Mouse (Mus musculus) C2C12 (cell line): ENCODE data around the gene Sp9. TPM values are rescaled to one million over a fixed set of nuclear protein-coding genes. Genes with fewer than 3 reads are reported as not detected.

Experiments used
- H3K27me3 ChIP-seq: one replicate; pipeline ENCODE4 v1.6.1; 2011; ENCODE audit not compliant: control insufficient read depth, insufficient read depth, insufficient read length
- H3K36me3 ChIP-seq: one replicate; pipeline ENCODE4 v1.6.1; 2011; ENCODE audit not compliant: control insufficient read depth, insufficient read depth
- H3K4me3 ChIP-seq: one replicate; pipeline ENCODE4 v1.5.1; 2011; ENCODE audit warnings: mild to moderate bottlenecking, control low read depth; ENCODE audit not compliant: poor library complexity, insufficient read depth, severe bottlenecking
- H3K79me2 ChIP-seq: one replicate; pipeline ENCODE4 v1.6.1; 2011; ENCODE audit not compliant: control insufficient read depth, insufficient read depth
- H3K79me3 ChIP-seq: one replicate; pipeline ENCODE4 v1.6.1; 2011; ENCODE audit warnings: low read depth, control low read depth
- H3ac ChIP-seq: one replicate; pipeline ENCODE3; 2011; ENCODE audit warnings: low read depth; ENCODE audit not compliant: control insufficient read depth, insufficient read length
- CEBPB ChIP-seq: IDR thresholded peaks from one replicate; pipeline ENCODE4 v1.6.1; 2011; ENCODE audit warnings: low read depth, mild to moderate bottlenecking, control low read depth, moderate library complexity
- CTCF ChIP-seq: IDR thresholded peaks from one replicate; pipeline ENCODE4 v1.5.1; 2011; ENCODE audit not compliant: control insufficient read depth, insufficient read depth, insufficient read length
- FOSL1 ChIP-seq: IDR thresholded peaks from one replicate; pipeline ENCODE4 v1.8.0; 2011; ENCODE audit warnings: mild to moderate bottlenecking, low read length; ENCODE audit not compliant: poor library complexity, insufficient read depth, severe bottlenecking
- MAX ChIP-seq: IDR thresholded peaks from one replicate; pipeline ENCODE4 v1.6.1; 2011; ENCODE audit warnings: mild to moderate bottlenecking, control low read depth
- MYOD1 ChIP-seq: IDR thresholded peaks from one replicate; pipeline ENCODE4 v1.6.1; 2011; ENCODE audit warnings: low read depth; ENCODE audit not compliant: control insufficient read depth, insufficient read length
- MYOG ChIP-seq: IDR thresholded peaks from one replicate; pipeline ENCODE4 v1.6.1; 2011; ENCODE audit not compliant: control insufficient read depth, insufficient read length; ENCODE audit errors: extremely low read depth
- USF1 ChIP-seq: IDR thresholded peaks from one replicate; pipeline ENCODE4 v1.6.1; 2011; ENCODE audit warnings: low read depth, mild to moderate bottlenecking, control low read depth, moderate library complexity
- polyA plus RNA-seq: library from polyadenylated mRNA; unstranded; fragments of >200 nt; fragmentation: generic; extraction: Trizol; gene quantifications from one replicate; pipeline ENCODE4 v1.2.1, GENCODE M21; 2012; ENCODE audit warnings: missing spikeins

The Sp9 gene
- polyA plus RNA-seq, 1 experiment = 0.02 TPM

- no peak for TF ChIP-seq FOSL1
- TF ChIP-seq CEBPB = no peak
- TF ChIP-seq MAX = no peak
- TF ChIP-seq CTCF = no peak
- TF ChIP-seq MYOG = no peak
- no peak for TF ChIP-seq MYOD1
- no peak for TF ChIP-seq USF1
- H3K4me3 ChIP-seq = peak within 1 kb of the TSS; percentile 75
- H3K36me3 ChIP-seq = peaks cover 19% of the 10 kb centered on the region
- H3K79me2 ChIP-seq = peaks cover 33% of the 10 kb centered on the region
- no peaks in the 10 kb centered on the region for H3K27me3 ChIP-seq
- peaks cover 10% of the 10 kb centered on the region for H3K79me3 ChIP-seq
- peak within 1 kb of the TSS; percentile 75 for H3ac ChIP-seq
These were observed 40.7 kb downstream of the Sp9 start, which contains the start of the genes Scrn3 and Cir1 for GRCm38 (mm10) chr2:73312152-73313116. Gene Scrn3, plus strand, starts transcription at chr2:73312601. Gene Cir1, minus strand, starts transcription at chr2:73312701.

- Histone ChIP-seq H3K79me3 (peaks cover 10% of the 10 kb centered on the region), H3K27me3 (no peaks in the 10 kb centered on the region), H3K79me2 (peaks cover 33% of the 10 kb centered on the region), H3K4me3 (peak overlapping the region; percentile 75), H3K36me3 (peaks cover 18% of the 10 kb centered on the region), H3ac (peak overlapping the region; percentile 70)
- TF ChIP-seq MYOD1 (no peak), USF1 (no peak), MAX (no peak), CEBPB (no peak), MYOG (no peak), FOSL1 (no peak), CTCF (no peak)
These were observed 41.4 kb downstream of the Sp9 start for GRCm38 (mm10) chr2:73313117-73313501.

GRCm38 (mm10) chr2:73314311-73314710, 42.6 kb downstream of the Sp9 start:
- Histone ChIP-seq H3K27me3 (no peaks in the 10 kb centered on the region), H3K79me2 (peaks cover 33% of the 10 kb centered on the region), H3K36me3 (peaks cover 13% of the 10 kb centered on the region), H3ac (no peak overlapping the region), H3K4me3 (no peak overlapping the region), H3K79me3 (peaks cover 10% of the 10 kb centered on the region)
- TF ChIP-seq MYOG = no peak
- no peak for TF ChIP-seq MYOD1
- no peak for TF ChIP-seq MAX
- TF ChIP-seq FOSL1 = no peak
- no peak for TF ChIP-seq CEBPB
- no peak for TF ChIP-seq USF1
- no peak for TF ChIP-seq CTCF

- Histone ChIP-seq H3K79me3 (peaks cover 5% of the 10 kb centered on the region), H3K79me2 (peaks cover 15% of the 10 kb centered on the region), H3K36me3 (peaks cover 5% of the 10 kb centered on the region), H3K27me3 (no peaks in the 10 kb centered on the region), H3ac (no peak overlapping the region), H3K4me3 (no peak overlapping the region)
- no peak for TF ChIP-seq MYOD1
- no peak for TF ChIP-seq USF1
- no peak for TF ChIP-seq CTCF
- no peak for TF ChIP-seq FOSL1
- TF ChIP-seq MYOG = no peak
- TF ChIP-seq MAX = no peak
- TF ChIP-seq CEBPB = no peak
These were observed 45.7 kb downstream of the Sp9 start for GRCm38 (mm10) chr2:73317426-73317825.

GRCm38 (mm10) chr2:73319218-73319617, 47.5 kb downstream of the Sp9 start:
- no peak overlapping the region for H3K4me3 ChIP-seq
- H3ac ChIP-seq = no peak overlapping the region
- H3K36me3 ChIP-seq = peaks cover 5% of the 10 kb centered on the region
- TF ChIP-seq MAX (no peak), CTCF (no peak), USF1 (no peak), MYOG (no peak), FOSL1 (no peak), CEBPB (no peak), MYOD1 (no peak)
- H3K27me3 ChIP-seq = no peaks in the 10 kb centered on the region
- no peaks in the 10 kb centered on the region for H3K79me3 ChIP-seq
- no peaks in the 10 kb centered on the region for H3K79me2 ChIP-seq
